Mouse (Mus musculus): ENCODE data around the gene Ppa2.

The Ppa2 gene

GRCm38 (mm10) chr3:133384164-133384708 lies 74.3 kb downstream of the Ppa2 start:
- in situ Hi-C loops (cut with MboI, MseI): no loop called here

DNA sequence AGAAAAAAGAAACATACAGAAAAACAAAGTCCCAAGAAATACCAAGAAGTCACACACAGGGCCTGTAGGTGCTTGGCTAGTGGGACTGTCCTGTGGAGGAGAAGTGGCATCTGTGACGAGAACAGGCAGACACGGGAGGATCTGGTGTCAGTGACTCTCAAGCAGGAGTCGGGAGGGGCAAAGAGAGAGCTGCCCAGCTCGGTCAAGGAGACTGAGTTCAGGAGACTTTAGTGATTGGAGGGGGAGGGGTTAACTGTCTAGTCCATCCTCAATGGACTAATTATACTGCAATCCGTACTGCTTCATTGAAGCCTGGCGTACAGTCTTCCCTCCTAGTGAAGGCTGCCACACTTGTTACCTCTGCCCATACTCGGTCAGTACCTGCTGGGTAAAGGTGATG lies 77.4 kb downstream of the Ppa2 start:
- in situ Hi-C loops (cut with MboI, MseI): no loop called here

DNA sequence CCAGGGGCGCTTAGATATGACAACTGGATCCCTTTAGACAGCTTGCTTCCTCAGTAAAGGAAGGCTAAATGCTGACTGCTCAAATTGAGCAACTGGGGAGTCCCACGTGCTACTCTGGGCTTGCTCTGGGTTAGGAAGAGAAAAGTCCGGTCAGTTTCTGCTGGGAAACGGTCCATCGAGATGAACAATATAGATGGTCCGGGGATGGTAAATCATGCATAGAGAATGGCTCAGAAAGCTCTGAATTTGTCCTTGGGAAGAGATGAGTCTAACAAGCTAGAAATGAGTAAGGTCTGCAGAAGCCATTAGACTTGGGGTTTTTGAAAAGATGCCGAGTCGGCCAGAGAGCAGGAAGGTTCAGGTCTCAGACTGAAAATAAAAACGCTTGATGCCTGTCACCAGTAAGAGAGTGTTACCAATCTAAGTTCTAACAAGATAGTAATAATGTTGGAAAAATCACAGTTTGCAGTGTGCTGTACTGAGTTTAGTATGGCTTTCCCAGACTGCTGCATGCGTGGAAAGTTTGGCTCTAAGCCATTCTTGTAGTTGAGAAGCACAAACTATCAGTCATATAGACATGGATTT lies 80.0 kb downstream of the Ppa2 start:
- in situ Hi-C loops (cut with MboI, MseI): no loop called here

- in situ Hi-C loops (cut with MboI, MseI): no loop called here
Observed at GRCm38 (mm10) chr3:133394531-133394930, 84.6 kb downstream of the Ppa2 start.

GRCm38 (mm10) chr3:133403849-133404248 lies 93.9 kb downstream of the Ppa2 start:
- in situ Hi-C loops (cut with MboI, MseI): no loop called here

DNA sequence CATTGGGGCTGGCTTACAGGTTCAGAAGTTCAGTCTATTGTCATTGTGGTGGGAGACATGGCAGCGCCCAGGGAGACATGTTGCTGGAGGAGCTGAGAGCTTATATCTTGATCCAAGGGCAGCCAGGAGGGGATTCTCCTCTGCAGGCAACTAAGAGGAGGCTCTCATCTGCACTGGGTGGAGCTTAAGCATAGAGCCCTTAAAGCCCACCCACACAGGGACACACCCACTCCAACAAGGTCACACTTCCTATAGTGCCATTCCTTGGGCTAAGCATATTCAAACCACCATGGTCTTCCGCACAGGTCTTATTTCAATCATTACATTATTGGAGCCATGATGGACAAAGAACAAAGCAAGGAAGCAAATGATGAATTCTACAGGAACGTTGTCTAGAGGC lies 95.7 kb downstream of the Ppa2 start:
- in situ Hi-C loops (cut with MboI, MseI): no loop called here

- in situ Hi-C loops (cut with MboI, MseI): no loop called here
Observed at GRCm38 (mm10) chr3:133406248-133406647, 96.3 kb downstream of the Ppa2 start.

DNA sequence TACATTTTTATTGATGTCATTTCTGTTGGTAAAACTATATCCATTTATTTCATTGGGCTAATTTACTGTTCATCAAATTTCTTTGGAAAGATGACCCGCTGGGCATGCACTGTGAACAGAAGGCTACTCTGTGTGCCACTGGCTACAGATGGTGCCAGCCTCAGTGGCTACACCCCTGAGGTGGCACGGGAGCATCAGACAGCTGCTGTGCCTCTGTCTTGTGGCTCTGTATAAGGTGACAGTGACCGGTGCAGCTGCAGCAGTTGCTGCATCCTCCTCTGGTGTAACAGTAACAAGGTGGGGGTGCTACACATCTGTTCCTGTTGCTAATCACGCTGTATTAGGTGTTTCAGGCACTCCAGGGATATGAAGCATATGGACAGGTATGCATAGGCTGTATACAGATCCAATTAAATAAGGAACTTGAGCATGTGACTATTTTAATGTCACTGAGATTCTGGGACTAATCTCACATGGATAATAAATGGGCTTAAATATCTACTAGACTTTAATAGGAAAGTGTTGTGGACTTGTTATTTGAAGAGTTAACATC lies 101.3 kb downstream of the Ppa2 start:
- in situ Hi-C loops (cut with MboI, MseI): no loop called here

- in situ Hi-C loops (cut with MboI, MseI): no loop called here
Observed at GRCm38 (mm10) chr3:133411768-133412167, 101.9 kb downstream of the Ppa2 start.

GRCm38 (mm10) chr3:133414747-133415146 lies 104.8 kb downstream of the Ppa2 start:
- in situ Hi-C loops (cut with MboI, MseI): no loop called here

- in situ Hi-C loops (cut with MboI, MseI): no loop called here
Observed at GRCm38 (mm10) chr3:133423073-133423472, 113.2 kb downstream of the Ppa2 start.

Measured in T-helper 1 cell (primary cell).